Mouse (Mus musculus) layer of hippocampus, adult 9-10 months (tissue): ENCODE results near the gene Ctsd.

Experiments
- DNase-seq: peaks from one replicate; pipeline ENCODE4 v3.0.0; 2022; ENCODE audit warnings: low spot score

Ctsd gene

DNA sequence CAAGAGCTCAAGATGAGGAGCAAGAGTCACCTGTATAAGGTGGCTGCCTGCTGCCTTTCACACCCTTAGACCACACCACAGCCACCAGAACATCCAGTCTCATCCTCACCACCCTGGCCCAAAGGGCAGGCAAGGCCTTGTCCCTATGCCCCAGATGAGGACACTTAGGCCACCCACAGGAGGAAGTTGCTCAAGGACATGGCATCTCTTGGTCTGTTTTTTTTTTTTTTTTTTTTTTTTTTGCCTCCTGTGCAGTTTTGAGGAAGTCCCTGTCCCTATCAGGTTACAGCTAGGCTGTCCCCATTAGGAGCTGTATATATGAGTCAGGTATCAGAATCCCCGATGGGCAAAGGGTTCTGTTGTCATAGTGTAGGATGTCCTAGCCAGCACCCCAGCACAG is 11.4 kb upstream of the Ctsd start:
- no peak for DNase-seq

DNA sequence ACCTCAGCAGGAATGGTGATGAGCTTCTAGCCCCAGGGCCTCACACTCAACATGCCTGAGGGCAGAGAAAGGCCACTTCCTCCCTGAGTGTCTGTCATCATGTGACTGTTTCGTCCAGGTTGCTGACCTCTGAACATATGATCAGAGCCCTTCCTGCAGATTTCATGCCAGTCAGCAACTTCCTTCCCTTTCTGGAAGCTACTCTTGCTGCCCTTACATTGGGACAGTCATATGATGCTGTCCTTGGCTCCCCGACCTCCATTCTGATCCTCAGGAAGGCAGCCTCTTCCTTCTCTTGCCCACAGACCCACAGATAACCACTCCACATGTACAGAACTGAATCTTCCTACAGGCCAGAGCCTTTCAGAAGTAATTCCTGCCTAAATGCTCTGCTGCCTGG is 10.2 kb upstream of the Ctsd start:
- no peak for DNase-seq

DNA sequence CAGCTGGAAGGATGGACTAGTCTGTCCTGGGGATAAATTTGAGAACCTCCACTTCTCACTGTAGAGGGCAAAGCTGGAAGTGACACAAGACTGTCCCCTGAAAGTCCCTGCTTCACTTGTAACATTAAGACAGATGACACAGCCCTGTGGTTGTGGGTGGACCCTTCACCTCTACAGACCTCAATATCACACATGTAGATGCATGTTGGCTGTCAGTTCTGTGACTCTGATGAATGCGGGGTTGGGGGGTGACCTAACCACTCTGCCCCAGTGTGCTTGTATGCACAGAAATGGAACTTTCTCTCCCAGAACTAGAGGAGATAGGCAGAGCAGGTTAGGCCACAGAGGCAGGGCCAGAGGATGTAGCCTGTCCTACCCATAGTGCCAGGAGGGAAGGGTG is 8.8 kb upstream of the Ctsd start:
- no peak for DNase-seq

DNA sequence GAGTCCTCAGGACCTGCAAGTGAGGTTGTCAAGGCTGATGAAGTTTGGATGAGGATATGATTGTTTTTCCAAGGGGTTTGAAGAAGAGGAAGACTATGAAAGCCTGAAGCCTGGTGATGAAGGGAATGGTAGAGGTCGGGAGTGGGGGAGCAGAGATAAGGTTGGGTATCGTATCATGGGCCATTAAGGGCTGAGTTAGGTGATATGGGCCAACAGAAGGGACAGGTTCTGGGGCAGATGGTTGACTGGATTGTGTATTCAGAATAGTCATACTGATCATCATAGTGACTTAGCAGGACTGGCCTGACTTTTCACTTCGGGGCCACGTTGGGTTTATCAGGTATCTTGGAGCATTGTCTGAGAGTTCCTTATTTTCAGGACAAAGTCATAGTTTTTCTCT is 7.6 kb upstream of the Ctsd start:
- no peak for DNase-seq

DNA sequence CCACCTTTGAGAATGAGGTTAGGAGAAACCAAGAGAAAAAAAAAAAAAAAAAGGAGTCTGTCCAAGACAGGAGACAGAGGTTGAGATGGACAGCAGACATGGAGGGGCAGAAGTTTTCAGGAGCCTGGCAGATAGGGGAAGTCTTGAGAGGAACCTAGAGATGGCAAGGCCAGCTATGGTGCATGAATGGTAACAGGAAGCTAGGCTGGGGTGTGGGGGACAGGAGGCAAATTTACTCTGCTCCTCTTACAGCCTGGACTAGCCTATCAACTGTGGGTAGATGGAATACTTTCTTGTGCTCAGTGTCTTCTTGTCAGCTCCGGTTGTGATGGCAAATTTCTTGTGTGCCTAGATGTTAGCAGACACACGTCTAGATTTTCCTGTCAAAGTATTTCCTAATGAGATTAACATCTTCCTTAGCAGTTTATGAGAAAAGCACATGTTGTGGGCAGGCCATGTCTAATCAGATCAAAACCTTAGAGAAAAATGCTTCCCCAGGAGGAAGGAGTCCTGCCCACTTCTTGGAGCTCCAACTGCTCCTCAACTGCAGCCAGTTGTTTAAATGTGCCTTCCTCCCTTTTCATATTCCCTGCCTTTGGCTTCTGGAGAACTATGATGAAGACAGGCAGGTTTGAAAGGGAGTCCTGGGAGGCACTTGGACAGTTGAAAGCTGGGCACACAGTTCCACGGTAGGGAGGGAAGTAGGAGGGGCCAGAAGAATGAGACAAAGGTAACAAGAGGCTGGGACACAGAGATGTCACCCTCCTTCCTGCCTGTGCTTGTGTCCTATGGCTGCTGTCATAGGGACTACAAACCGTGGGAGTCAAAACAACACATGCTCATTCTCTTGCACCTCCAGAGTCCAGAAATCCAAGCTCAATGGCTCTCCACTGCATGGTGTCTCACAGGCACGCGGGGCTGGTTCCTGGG is 6.7 kb upstream of the Ctsd start:
- DNase-seq: no peak

DNA sequence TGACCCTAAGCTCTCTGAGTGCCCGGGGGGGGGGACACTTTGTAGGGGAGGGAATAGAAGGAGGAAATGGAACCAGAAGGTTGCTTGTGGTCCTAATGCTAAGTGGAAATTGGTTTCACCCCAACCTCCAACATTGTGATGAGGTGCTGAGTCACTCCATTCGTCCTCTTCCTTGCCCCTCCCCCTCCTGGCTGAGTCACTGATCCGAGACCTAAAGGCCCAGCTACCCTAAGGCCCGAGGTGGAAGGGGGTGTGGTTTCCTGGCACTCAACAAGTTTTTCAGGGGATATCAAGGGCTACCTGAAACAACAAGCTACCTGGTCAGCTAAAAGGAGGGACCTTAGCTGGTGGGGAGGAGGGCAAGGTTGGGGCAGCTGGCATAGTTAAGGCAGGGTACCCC is 5.4 kb upstream of the Ctsd start:
- DNase-seq: no peak

DNA sequence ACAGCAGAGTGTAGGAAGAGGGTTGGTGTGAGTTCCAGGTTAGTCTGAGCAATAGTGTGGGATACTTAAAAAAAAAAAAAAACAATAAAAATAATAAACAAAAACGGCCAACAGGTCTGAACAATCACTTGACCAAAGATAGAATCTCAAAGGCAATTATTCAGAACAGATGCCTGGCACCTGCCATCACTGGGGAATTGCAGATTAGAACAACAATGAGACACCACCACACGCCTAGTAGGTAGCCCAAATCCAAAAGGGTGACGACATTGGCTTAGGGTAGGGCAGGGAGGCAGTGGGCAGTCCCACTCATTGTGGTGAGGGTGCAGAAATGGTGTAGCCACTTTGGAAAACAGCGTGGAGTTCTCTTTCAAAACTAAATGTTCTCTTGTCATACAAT is 3.8 kb upstream of the Ctsd start:
- no peak for DNase-seq

DNA sequence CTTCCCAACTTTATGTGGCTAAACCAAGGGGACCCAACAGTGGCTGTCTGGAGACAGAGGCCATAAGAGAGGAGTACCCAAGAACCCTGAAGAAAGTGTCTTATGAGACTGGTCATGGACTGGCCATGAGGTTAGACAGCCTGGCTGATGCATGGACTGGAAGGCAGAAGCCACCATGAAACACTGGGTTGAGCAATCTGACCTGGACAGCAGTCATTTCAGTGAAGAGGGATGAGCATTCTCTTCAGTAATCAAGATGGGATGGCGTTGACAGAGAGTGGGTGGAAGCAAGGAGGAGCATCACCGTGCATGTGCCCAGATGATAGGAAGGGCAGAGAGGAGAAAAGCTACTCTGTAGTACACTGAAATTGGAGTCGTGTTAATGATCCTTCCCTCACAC is 3.3 kb upstream of the Ctsd start:
- DNase-seq: no peak

DNA sequence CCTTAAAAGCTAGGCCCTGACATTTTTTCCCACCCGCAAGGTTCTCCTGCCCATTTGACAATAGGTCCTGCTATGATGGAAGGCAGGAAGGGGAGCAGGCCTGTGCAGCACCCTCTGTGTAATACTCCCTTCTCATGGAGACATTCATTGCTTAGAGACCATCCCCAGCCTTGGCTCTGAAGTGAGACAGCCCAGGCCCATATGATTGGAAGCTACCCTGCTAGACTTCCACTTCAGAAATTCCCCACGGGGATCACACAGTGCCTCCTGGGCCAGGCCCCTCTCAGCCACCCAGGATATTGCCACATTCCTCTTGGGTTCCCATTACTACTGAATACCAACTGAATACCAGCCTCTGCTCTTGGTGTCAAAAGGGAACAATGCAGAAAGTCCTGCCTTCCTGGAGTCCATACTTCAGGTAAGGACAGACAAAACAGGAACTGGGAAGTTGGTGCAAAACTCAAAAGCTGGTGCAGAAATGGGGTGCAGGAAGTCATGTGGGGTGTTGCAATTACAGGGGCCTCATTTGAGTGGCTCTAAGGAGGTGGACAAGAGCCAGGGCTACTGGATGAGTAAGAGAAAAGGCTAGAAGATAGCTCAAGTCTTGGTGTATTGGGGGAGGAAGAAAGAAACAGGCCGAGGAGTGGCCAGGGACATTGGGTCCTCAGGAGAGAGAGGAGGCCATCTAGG is 2.3 kb upstream of the Ctsd start:
- no peak for DNase-seq

DNA sequence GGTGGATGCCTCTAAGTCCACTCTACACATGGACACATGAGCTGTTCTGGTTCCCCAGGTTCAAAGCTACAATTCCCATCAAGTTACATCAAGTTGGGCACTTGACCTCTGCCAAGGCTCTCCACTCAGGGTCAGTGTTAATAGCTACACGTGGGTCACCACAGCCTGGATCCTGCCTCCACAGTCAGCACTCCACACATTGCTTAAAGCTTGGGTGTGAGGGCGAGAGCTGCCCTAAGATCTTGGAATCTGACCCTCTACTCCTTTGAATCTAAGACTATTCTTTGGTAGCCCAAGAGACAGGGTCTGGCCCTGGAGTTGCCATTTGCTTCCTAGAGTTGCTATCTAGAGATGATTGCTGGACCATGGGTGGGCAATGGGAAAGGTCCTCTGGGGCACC is 902 bp upstream of the Ctsd start:
- DNase-seq: no peak

DNA sequence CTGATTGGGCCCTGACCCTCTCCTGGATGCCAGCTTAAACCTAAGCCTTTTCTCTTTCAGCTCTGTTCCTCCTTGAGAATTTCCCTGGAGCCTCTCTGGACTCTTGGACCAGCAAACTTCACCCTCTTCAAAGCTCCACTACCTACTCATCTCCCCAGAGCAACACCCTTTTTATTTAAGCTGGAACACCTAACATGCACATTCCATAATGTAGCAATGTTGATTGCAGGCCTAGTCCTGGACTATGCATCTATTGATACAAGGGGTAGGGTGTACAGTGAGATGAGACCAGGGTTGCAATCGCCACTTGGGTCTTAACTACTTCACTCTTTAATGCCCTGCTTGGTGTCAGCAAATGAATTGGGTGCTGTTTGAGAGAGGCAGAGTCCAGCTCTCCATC is 360 bp upstream of the Ctsd start:
- DNase-seq: no peak

DNA sequence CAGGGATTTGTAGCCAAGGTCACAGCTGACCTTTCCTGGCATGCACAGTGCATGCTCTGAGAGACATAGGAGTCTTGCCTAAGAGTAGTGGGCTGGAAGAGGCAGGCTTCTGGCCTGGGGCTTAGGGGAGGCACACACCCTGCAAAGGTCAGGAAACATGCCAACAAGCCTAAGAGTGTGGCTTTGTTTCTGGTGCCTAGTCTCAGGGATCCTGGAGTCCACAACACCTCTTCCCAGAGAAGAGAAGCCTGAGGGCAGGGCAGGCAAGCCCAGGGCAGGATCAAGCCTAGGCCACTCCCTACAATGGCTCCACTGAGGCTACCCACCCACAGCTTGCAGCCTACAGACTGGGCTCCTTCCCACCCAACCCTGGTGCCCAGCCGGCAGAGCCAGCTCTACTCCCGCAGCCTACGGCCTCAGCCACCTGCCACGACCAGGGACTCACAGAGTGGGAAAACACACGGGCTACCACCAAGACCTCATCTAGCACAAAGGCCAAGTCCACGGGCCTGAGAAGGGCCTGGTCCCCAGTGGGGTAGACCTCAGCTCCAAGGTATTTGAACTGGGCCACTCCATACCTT is 1.1 kb downstream of the Ctsd start:
- DNase-seq: no peak

DNA sequence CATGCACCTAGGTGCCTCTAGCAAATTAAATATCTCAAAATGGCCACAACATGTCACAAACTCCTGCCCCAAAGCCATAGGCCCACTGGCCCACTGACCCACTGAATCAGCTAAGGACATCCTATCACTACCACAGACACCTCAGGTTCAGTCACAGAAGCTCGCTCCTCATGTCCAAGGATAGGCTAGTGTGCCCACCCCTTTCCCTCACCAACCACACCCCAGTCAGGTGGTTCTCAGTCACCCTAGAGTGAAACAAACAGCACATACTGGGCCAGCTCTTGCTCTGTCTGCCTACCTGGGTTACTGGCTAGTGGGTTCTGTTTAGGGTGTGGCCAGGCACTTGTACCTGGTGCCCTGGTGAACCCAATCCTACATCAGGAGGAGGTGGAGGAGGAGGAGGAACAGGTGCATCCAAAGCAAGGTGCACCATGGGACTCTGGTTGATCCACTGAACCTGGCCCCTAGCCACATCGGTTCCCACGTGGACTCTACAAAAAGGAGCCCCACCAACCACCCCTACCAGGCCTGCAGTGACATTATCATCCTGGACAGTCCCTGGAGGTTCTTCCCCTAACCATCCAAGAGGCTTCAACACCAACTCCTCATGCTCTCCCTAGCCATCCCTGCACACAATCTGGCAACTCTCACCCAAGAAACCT is 2.0 kb downstream of the Ctsd start:
- no peak for DNase-seq

DNA sequence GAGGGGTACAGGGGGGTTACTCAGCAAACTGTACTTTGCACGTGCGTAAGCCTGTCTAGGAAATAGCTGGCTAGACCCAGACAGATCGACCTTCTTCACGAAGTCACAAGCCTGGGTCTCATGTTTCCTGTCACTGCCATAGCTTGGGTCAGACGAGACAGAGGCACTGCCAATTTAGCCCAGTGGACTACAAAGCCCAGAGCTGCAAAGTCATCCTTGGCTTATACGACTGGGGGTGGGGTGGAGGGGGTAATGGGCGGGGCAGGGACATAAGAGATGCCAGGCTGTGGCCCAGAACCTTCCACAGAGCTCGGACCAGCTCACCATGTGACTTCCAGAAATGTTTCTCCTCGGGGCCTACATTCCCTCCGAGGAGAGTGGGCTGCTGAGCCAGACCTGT is 3.5 kb downstream of the Ctsd start:
- DNase-seq: no peak

DNA sequence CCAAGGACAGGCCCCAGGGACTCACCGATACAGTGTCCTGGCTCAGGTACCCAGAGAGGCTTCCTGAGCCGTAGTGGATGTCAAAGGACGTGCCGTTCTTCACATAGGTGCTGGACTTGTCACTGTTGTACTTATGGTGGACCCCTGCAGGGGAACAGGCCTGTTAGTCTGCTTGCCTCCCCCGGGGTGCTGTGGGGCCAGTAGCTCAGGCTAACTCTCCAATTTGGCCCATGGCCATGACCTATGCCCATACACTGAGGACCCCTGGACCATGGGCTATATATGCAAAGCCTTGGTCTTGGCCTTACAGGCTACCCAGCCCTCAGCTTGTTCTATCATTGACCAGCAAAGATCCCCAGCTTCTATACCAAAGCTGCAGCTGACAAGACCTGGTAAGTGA is 5.3 kb downstream of the Ctsd start, which contains the start of gene Gm49369:
Gene Gm49369 (minus strand): TSS at position 101 of the 400 bp plus-strand sequence.
- DNase-seq: no peak

DNA sequence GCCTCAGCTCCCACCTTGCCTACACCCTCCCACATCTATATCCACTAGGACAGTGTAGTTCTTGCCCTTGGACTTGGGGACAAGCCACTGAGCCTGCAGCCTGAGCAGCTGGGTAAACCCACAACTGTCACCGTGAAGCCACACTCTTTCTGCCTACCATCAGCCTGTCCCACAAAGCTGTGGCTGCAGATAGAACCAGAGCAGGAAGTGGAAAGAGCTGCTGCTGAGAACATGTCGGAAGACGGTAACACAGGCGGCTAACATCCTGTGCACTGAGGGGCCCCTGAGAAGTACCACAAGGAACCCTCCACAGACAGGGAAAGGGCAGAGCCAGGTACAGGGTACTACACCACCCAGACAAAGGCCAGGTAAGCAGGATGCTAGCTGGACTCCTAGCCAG is 6.7 kb downstream of the Ctsd start:
- no peak for DNase-seq

DNA sequence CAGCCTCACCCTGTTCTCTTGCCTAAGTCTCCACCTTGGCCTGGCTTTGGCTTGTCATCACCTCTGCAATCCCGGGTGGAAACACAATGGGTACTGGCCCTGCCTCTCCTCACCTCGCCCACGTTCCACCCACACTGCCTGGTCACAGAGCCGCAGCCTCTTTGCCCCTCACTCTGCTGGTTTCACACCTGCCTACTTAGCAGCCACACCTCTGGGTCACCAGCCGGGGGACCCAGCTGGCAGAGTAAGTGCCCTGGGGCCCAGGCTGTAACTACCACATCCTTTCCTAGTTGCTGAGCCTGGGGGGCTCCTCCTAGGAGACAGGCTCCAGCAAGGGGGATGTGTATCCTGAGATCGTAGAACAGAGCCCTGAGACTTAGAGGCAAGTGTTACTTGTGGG is 8.7 kb downstream of the Ctsd start:
- DNase-seq: no peak

DNA sequence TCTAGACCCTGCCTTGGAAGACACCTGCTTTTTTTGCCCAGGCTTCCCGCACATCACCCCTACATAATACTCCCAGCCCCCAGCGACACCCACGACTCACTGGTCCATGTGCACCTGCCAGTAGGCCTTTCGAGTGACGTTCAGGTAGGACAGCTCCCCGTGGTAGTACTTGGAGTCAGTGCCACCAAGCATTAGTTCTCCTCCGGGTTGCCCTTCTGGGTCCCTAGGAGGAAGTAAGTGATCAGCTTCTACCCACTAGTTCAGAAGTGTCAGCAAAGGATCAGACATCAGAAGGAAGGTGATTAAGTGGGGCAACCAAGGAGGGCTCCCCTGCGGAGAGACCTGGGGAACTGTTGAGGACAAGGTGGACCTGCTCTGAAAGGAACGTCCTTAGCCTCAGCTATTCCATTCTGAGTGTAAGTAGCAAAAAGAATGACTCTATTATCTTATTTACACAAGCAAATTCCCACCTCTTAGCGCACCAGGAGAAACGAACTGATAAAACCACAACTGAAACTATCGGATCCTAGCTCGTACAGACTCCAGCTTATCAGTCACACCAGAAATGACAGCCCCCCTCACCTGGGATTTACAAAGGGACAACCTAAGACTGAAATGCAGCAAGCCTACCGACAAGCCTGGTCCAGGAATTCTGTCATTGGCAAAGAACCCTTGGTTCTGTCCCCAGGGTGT is 10.5 kb downstream of the Ctsd start:
- no peak for DNase-seq

DNA sequence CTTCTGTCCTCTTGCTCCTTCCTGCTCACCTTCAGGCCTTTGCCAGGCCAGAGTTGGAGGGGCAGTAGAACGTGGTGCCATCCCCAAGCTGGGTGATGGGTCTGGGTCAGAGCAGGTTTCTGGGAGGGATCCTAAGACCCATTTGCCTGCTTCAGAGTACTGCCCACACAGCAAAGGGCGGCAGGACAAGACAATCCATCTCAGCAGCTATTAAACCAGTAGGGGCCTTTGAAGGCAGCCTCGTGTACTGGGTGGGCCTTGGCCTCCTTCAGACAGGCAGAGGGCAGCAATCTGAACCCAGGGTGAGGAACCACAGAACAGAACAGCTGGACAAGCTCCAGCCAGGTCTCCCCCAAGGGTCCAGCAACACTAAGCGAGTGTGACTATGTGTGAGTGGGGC is 11.7 kb downstream of the Ctsd start:
- no peak for DNase-seq

DNA sequence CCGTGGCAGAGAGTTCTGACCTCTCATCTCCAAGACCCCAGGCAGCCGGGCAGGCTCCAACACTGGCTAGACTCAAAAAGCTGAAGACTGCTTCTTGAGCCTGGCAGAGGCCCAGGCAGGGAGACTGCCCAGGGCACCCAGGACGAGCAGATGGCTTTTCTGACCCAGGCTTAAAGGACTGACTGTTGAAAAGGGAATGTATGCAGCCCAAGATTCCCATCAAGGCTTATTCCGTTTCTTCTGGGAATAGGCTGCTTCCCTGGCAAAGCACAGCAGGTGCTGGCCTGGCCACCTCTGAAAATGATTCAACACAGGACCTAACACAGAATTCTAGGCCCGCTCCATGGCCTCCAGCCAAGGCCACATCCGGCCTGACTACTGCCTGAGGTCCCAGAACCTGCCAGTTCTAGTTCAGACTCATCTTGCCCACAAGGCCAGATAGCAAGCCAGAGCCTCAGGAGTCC is 12.5 kb downstream of the Ctsd start:
- no peak for DNase-seq

DNA sequence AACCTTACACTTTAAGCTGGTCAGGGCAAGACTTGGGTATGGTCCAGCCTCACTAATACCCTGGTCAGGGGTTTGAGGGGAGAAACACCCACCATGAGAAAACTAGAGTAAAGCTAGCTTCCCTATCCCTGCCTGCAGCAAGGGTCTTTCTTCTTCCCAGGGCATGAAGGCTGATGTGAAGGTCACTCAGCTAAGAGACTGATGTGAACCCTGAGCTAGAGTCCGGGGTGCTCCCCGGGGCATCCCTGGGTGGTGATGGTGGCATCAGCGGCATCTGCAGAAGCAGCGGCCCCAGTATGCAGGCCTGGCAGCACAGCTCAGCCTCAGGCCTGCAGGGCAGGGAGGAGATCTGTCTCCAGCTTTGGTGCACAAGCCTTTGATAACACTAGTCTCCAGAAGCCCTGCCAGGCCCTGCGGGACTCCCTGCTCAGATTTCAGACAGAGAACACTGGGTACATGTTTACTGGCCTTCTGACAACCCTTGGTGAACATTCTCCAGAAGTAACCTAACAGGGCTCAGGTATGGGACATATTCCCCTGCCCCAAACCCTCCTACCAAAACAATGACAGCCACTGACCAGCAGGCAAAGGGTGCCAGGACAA is 13.3 kb downstream of the Ctsd start:
- DNase-seq: no peak
